Mouse (Mus musculus): ENCODE results near the gene Gm11733. TPM values are rescaled to one million over a fixed set of nuclear protein-coding genes. Genes with fewer than 3 reads are reported as not detected.

The Gm11733 gene
- total and polyA plus RNA-seq, 3 experiments = 0.10 TPM; not detected in 2

- H3K9ac ChIP-seq (ENCODE audit: insufficient read depth, low read depth) = peak overlapping the region; percentile 57
- peak overlapping the region; percentile 32 for H3K4me2 ChIP-seq (ENCODE audit: insufficient read depth, low read depth, poor library complexity, severe bottlenecking)
- dilution Hi-C loops (cut with MboI; ENCODE audit: extremely low pct_ligation_motif_present, extremely low pct_unique_long_range_greater_than_20kb, low sequenced_read_pairs) (no loop called here), in situ Hi-C loops (cut with MboI; ENCODE audit: low pct_ligation_motif_present, low pct_unique_long_range_greater_than_20kb, low sequenced_read_pairs) (loop anchor here (5.0 kb wide), 1 partner anchor 170 kb away; the partner anchor contains the start of gene Tnrc6c)
- H3K4me1 ChIP-seq (ENCODE audit: control insufficient read depth in 1 of 2, insufficient read depth in 2 of 2) = peaks cover 21 to 57% of the 10 kb centered on the region in 2 experiments
- H3K4me3 ChIP-seq (replicated peaks in 1 of 3; ENCODE audit: low read depth in 2 of 3, low read length in 2 of 3, poor library complexity in 1 of 3) = peak overlapping the region; percentile 31 to 47 (median 41)
- H3K36me3 ChIP-seq (replicated peaks in 1 of 2; ENCODE audit: control insufficient read depth in 1 of 2, insufficient read depth in 1 of 2, low read length in 1 of 2) = peaks cover 0 to 5% of the 10 kb centered on the region in 2 experiments
- TF ChIP-seq MAX (IDR thresholded peaks at IDR 0.05; ENCODE audit: low read length) (no peak), ZKSCAN1 (IDR thresholded peaks at IDR 0.05; ENCODE audit: borderline replicate concordance, low read depth, low read length) (no peak), SMC3 (IDR thresholded peaks at IDR 0.05; ENCODE audit: low read depth, low read length) (peak; percentile 38), MYC (IDR thresholded peaks at IDR 0.05; ENCODE audit: low read depth, low read length) (0 out of 2 replicates have a peak, but pooled peaks have one; percentile 61), ETS1 (conservative IDR thresholded peaks at IDR 0.05; ENCODE audit: low read depth, low read length) (peak; percentile 93), PAX5 (IDR thresholded peaks at IDR 0.05; ENCODE audit: low read length) (no peak), TCF12 (IDR thresholded peaks at IDR 0.05; ENCODE audit: low read depth, low read length) (peak; percentile 97), RAD21 (IDR thresholded peaks at IDR 0.05; ENCODE audit: low read depth, low read length) (peak; percentile 24), KAT2A (IDR thresholded peaks at IDR 0.05; ENCODE audit: insufficient replicate concordance, low read length) (0 out of 2 replicates have a peak, but pooled peaks have one; percentile 61), GABPA (IDR thresholded peaks at IDR 0.05; ENCODE audit: insufficient replicate concordance, low read depth, low read length) (no peak), POLR2A (IDR thresholded peaks at IDR 0.05; ENCODE audit: low read depth, low read length) (peak; percentile 75), SIN3A (IDR thresholded peaks at IDR 0.05; ENCODE audit: low read length) (peak; percentile 88), ELF1 (IDR thresholded peaks at IDR 0.05; ENCODE audit: low read depth, low read length) (peak; percentile 34; the same call in 1 of the 2 replicates), MEF2A (IDR thresholded peaks at IDR 0.05; ENCODE audit: borderline replicate concordance, low read depth, low read length) (peak; percentile 88), ZC3H11A (IDR thresholded peaks at IDR 0.05; ENCODE audit: low read depth, low read length) (no peak; the same call in 1 of the 2 replicates), EP300 (IDR thresholded peaks at IDR 0.05; ENCODE audit: low read length) (peak; percentile 95), CHD2 (IDR thresholded peaks at IDR 0.05; ENCODE audit: low read length) (peak; percentile 80), MAZ (IDR thresholded peaks at IDR 0.05; ENCODE audit: low read depth, low read length) (peak; percentile 91; the same call in 1 of the 2 replicates), ZNF384 (IDR thresholded peaks at IDR 0.05; ENCODE audit: low read depth, low read length) (no peak), MAFK (IDR thresholded peaks at IDR 0.05; ENCODE audit: insufficient replicate concordance, low read length) (peak; percentile 68; the same call in 1 of the 2 replicates), NRF1 (IDR thresholded peaks at IDR 0.05; ENCODE audit: low read depth, low read length) (peak; percentile 25; the same call in 1 of the 2 replicates), NELFE (IDR thresholded peaks at IDR 0.05; ENCODE audit: low read depth, low read length) (no peak; the same call in 1 of the 2 replicates), JUN (IDR thresholded peaks at IDR 0.05; ENCODE audit: insufficient read depth, low read depth, low read length) (peak; percentile 28; the same call in 1 of the 2 replicates), CTCF (conservative IDR thresholded peaks at IDR 0.05 in 1 of 2, IDR thresholded peaks at IDR 0.05 in 1 of 2; ENCODE audit: low read depth in 2 of 2, low read length in 2 of 2) (no peak), UBTF (IDR thresholded peaks at IDR 0.05; ENCODE audit: low read depth, low read length) (no peak), USF1 (IDR thresholded peaks at IDR 0.05; ENCODE audit: low read depth, low read length) (no peak), ZMIZ1 (IDR thresholded peaks at IDR 0.05; ENCODE audit: low read depth, low read length) (peak; percentile 73; the same call in 1 of the 2 replicates), POLR2AphosphoS2 (IDR thresholded peaks at IDR 0.05; ENCODE audit: low read depth, low read length) (0 out of 2 replicates have a peak, but pooled peaks have one; percentile 65), TBP (conservative IDR thresholded peaks at IDR 0.05; ENCODE audit: low read depth, low read length) (peak; percentile 72; the same call in 1 of the 2 replicates), BHLHE40 (IDR thresholded peaks at IDR 0.05; ENCODE audit: low read depth, low read length) (peak; percentile 95), IRF4 (IDR thresholded peaks at IDR 0.05; ENCODE audit: low read depth, low read length) (peak; percentile 89), USF2 (conservative IDR thresholded peaks at IDR 0.05; ENCODE audit: low read depth, low read length) (no peak), E2F4 (IDR thresholded peaks at IDR 0.05; ENCODE audit: insufficient replicate concordance, low read depth, low read length) (no peak), HCFC1 (IDR thresholded peaks at IDR 0.05; ENCODE audit: low read depth, low read length) (peak; percentile 48; the same call in 1 of the 2 replicates), MXI1 (IDR thresholded peaks at IDR 0.05; ENCODE audit: low read depth, low read length) (peak; percentile 43; the same call in 1 of the 2 replicates), RCOR1 (conservative IDR thresholded peaks at IDR 0.05; ENCODE audit: low read depth, low read length) (peak; percentile 93), CHD1 (IDR thresholded peaks at IDR 0.05; ENCODE audit: low read depth, low read length) (peak; percentile 90), JUND (conservative IDR thresholded peaks at IDR 0.05; ENCODE audit: low read depth, low read length) (0 out of 2 replicates have a peak, but pooled peaks have one; percentile 56)
- peak overlapping the region; percentile 92 for H3K27ac ChIP-seq (ENCODE audit: insufficient read depth, low read depth)
- H3K79me2 ChIP-seq (replicated peaks; ENCODE audit: control insufficient read depth, extremely low read depth, insufficient read depth, poor library complexity, severe bottlenecking) = no peaks in the 10 kb centered on the region
- H3K9me3 ChIP-seq (replicated peaks; ENCODE audit: low read length) = peaks cover 13% of the 10 kb centered on the region
- no peaks in the 10 kb centered on the region for H3K27me3 ChIP-seq (replicated peaks)
- peak; percentile 93 for DNase-seq (ENCODE audit: extremely low read depth)
Measured at GRCm38 (mm10) chr11:117482300-117482676, 1.9 kb upstream of the Gm11733 start.
